Mouse (Mus musculus) myocyte (in vitro differentiated cells): ENCODE measurements around the gene Kirrel3. TPM values are rescaled to one million over a fixed set of nuclear protein-coding genes. Genes with fewer than 3 reads are reported as not detected.

ENCODE experiments used
- H3K27me3 ChIP-seq: one replicate; pipeline ENCODE4 v1.6.1; 2011; ENCODE audit not compliant: control insufficient read depth, insufficient read depth, insufficient read length
- H3K36me3 ChIP-seq: one replicate; pipeline ENCODE4 v1.6.1; 2011; ENCODE audit not compliant: control insufficient read depth, insufficient read depth
- H3K4me2 ChIP-seq: one replicate; pipeline ENCODE4 v1.6.1; 2011; ENCODE audit warnings: low read depth, control low read depth
- H3K4me3 ChIP-seq: one replicate; pipeline ENCODE4 v1.5.1; 2011; ENCODE audit warnings: mild to moderate bottlenecking, control low read depth, moderate library complexity
- H3K79me2 ChIP-seq: one replicate; pipeline ENCODE4 v1.6.1; 2011; ENCODE audit not compliant: control insufficient read depth, insufficient read depth
- H3ac ChIP-seq: one replicate; pipeline ENCODE4 v1.6.1; 2011; ENCODE audit not compliant: control insufficient read depth, insufficient read length
- CEBPB ChIP-seq: IDR thresholded peaks from 2 replicates; pipeline ENCODE4 v1.6.1; 2011; ENCODE audit warnings: mild to moderate bottlenecking, moderate library complexity; ENCODE audit not compliant: poor library complexity, insufficient read depth, severe bottlenecking
- E2F4 ChIP-seq: IDR thresholded peaks from one replicate; pipeline ENCODE4 v1.6.1; 2011; ENCODE audit warnings: mild to moderate bottlenecking, control low read depth, moderate library complexity; ENCODE audit not compliant: insufficient read depth
- MAX ChIP-seq: IDR thresholded peaks from one replicate; pipeline ENCODE4 v1.6.1; 2011; ENCODE audit warnings: low read depth, mild to moderate bottlenecking, control low read depth
- MYOD1 ChIP-seq, 3 experiments: IDR thresholded peaks; one replicate each; pipeline ENCODE4 v1.6.1; 2011; ENCODE audit warnings: control low read depth in 2 of 3, low read depth in 2 of 3, mild to moderate bottlenecking in 2 of 3, moderate library complexity in 1 of 3; ENCODE audit not compliant: insufficient read length in 2 of 3, control insufficient read depth in 1 of 3
- MYOG ChIP-seq, 3 experiments: IDR thresholded peaks; one replicate each; pipeline ENCODE4 v1.6.1; 2011; ENCODE audit warnings: control low read depth in 2 of 3, low read depth in 2 of 3, mild to moderate bottlenecking in 2 of 3; ENCODE audit not compliant: insufficient read length in 2 of 3, control insufficient read depth in 1 of 3, insufficient read depth in 1 of 3
- POLR2A ChIP-seq: IDR thresholded peaks from one replicate; pipeline ENCODE4 v1.6.1; 2011; ENCODE audit warnings: low read depth, mild to moderate bottlenecking, control low read depth, moderate library complexity; ENCODE audit not compliant: insufficient read length
- POLR2AphosphoS2 ChIP-seq: IDR thresholded peaks from one replicate; pipeline ENCODE4 v1.6.1; 2011; ENCODE audit warnings: low read depth, control low read depth; ENCODE audit not compliant: insufficient read length
- REST ChIP-seq: IDR thresholded peaks from one replicate; pipeline ENCODE4 v1.6.1; 2011; ENCODE audit warnings: mild to moderate bottlenecking, control low read depth, moderate library complexity; ENCODE audit not compliant: insufficient read depth, insufficient read length
- SRF ChIP-seq: IDR thresholded peaks from one replicate; pipeline ENCODE4 v1.6.1; 2011; ENCODE audit warnings: low read depth; ENCODE audit not compliant: control insufficient read depth, insufficient read length
- TCF12 ChIP-seq: IDR thresholded peaks from one replicate; pipeline ENCODE4 v1.6.1; 2011; ENCODE audit warnings: mild to moderate bottlenecking, control low read depth; ENCODE audit not compliant: poor library complexity, insufficient read depth, severe bottlenecking
- TCF3 ChIP-seq: IDR thresholded peaks from one replicate; pipeline ENCODE4 v1.6.1; 2011; ENCODE audit warnings: low read depth, control low read depth; ENCODE audit not compliant: insufficient read length
- USF1 ChIP-seq: IDR thresholded peaks from one replicate; pipeline ENCODE4 v1.6.1; 2011; ENCODE audit warnings: low read depth, mild to moderate bottlenecking, control low read depth, moderate library complexity
- polyA plus RNA-seq: library from polyadenylated mRNA; unstranded; fragments of >200 nt; fragmentation: generic; extraction: Trizol; gene quantifications from one replicate; pipeline ENCODE4 v1.2.1, GENCODE M21; 2012; ENCODE audit warnings: missing spikeins

The Kirrel3 gene
- polyA plus RNA-seq, 1 experiment: 2.8 TPM

GRCm38 (mm10) chr9:34643917-34644316, 158.2 kb downstream of the Kirrel3 start:
- Histone ChIP-seq H3K27me3 (no peaks in the 10 kb centered on the region), H3K4me2 (no peak overlapping the region), H3K36me3 (no peaks in the 10 kb centered on the region), H3ac (no peak overlapping the region), H3K4me3 (no peak overlapping the region), H3K79me2 (no peaks in the 10 kb centered on the region)
- no peak for TF ChIP-seq REST
- no peak for TF ChIP-seq TCF3
- TF ChIP-seq E2F4: no peak
- no peak for TF ChIP-seq USF1
- TF ChIP-seq MYOD1 (IDR thresholded peaks at IDR 0.05; ENCODE audit: control insufficient read depth in 1 of 3, insufficient read length in 2 of 3, low read depth in 2 of 3): no peak
- TF ChIP-seq SRF: no peak

GRCm38 (mm10) chr9:34644392-34644791, 158.7 kb downstream of the Kirrel3 start:
- no peak overlapping the region for H3K4me2 ChIP-seq
- TF ChIP-seq REST: no peak
- no peak for TF ChIP-seq TCF3
- no peak for TF ChIP-seq POLR2AphosphoS2
- no peak for TF ChIP-seq SRF
- no peak for TF ChIP-seq MYOG (IDR thresholded peaks at IDR 0.05; ENCODE audit: control insufficient read depth in 1 of 3, insufficient read depth in 1 of 3, insufficient read length in 2 of 3, low read depth in 2 of 3)
- no peak for TF ChIP-seq E2F4
- no peak for TF ChIP-seq TCF12
- no peak for TF ChIP-seq MYOD1 (IDR thresholded peaks at IDR 0.05; ENCODE audit: control insufficient read depth in 1 of 3, insufficient read length in 2 of 3, low read depth in 2 of 3)
- TF ChIP-seq CEBPB: no peak
- TF ChIP-seq POLR2A: no peak
- TF ChIP-seq USF1: no peak
- TF ChIP-seq MAX: no peak
- H3K4me3 ChIP-seq: no peak overlapping the region
- H3ac ChIP-seq: no peak overlapping the region
- no peaks in the 10 kb centered on the region for H3K79me2 ChIP-seq
- H3K36me3 ChIP-seq: no peaks in the 10 kb centered on the region
- no peaks in the 10 kb centered on the region for H3K27me3 ChIP-seq

GRCm38 (mm10) chr9:34646831-34647230, 161.1 kb downstream of the Kirrel3 start:
- Histone ChIP-seq H3K4me3 (no peak overlapping the region), H3ac (no peak overlapping the region), H3K79me2 (no peaks in the 10 kb centered on the region), H3K4me2 (no peak overlapping the region), H3K36me3 (no peaks in the 10 kb centered on the region), H3K27me3 (no peaks in the 10 kb centered on the region)
- no peak for TF ChIP-seq MYOD1 (IDR thresholded peaks at IDR 0.05; ENCODE audit: control insufficient read depth in 1 of 3, insufficient read length in 2 of 3, low read depth in 2 of 3)
- TF ChIP-seq CEBPB: no peak
- TF ChIP-seq TCF12: no peak
- TF ChIP-seq SRF: no peak
- TF ChIP-seq MYOG (IDR thresholded peaks at IDR 0.05; ENCODE audit: control insufficient read depth in 1 of 3, insufficient read depth in 1 of 3, insufficient read length in 2 of 3, low read depth in 2 of 3): no peak
- no peak for TF ChIP-seq POLR2A
- no peak for TF ChIP-seq POLR2AphosphoS2
- TF ChIP-seq USF1: no peak
- no peak for TF ChIP-seq REST
- TF ChIP-seq MAX: no peak
- TF ChIP-seq E2F4: no peak
- no peak for TF ChIP-seq TCF3

GRCm38 (mm10) chr9:34652278-34652677, 166.6 kb downstream of the Kirrel3 start:
- Histone ChIP-seq H3K36me3 (no peaks in the 10 kb centered on the region), H3K27me3 (no peaks in the 10 kb centered on the region), H3ac (no peak overlapping the region), H3K79me2 (no peaks in the 10 kb centered on the region), H3K4me2 (no peak overlapping the region), H3K4me3 (no peak overlapping the region)
- TF ChIP-seq TCF12 (no peak), CEBPB (no peak), MYOG (IDR thresholded peaks at IDR 0.05; ENCODE audit: control insufficient read depth in 1 of 3, insufficient read depth in 1 of 3, insufficient read length in 2 of 3, low read depth in 2 of 3) (no peak), SRF (no peak), MAX (no peak), MYOD1 (IDR thresholded peaks at IDR 0.05; ENCODE audit: control insufficient read depth in 1 of 3, insufficient read length in 2 of 3, low read depth in 2 of 3) (no peak), REST (no peak), TCF3 (no peak), POLR2A (no peak), POLR2AphosphoS2 (no peak), USF1 (no peak), E2F4 (no peak)

GRCm38 (mm10) chr9:34653141-34653540, 167.4 kb downstream of the Kirrel3 start:
- no peak overlapping the region for H3K4me2 ChIP-seq
- no peaks in the 10 kb centered on the region for H3K27me3 ChIP-seq
- H3K36me3 ChIP-seq: no peaks in the 10 kb centered on the region
- H3ac ChIP-seq: no peak overlapping the region
- H3K79me2 ChIP-seq: no peaks in the 10 kb centered on the region
- TF ChIP-seq TCF12 (no peak), REST (no peak), MYOD1 (IDR thresholded peaks at IDR 0.05; ENCODE audit: control insufficient read depth in 1 of 3, insufficient read length in 2 of 3, low read depth in 2 of 3) (no peak), MAX (no peak), SRF (no peak), POLR2A (no peak)
- H3K4me3 ChIP-seq: no peak overlapping the region
